Mouse (Mus musculus): ENCODE data around the gene Prkch.

- TF ChIP-seq POLR2A (IDR thresholded peaks at IDR 0.05; ENCODE audit: borderline replicate concordance, low read depth, low read length): no peak
- TF ChIP-seq CTCF (IDR thresholded peaks at IDR 0.05; ENCODE audit: low read depth, low read length): no peak
Observed at GRCm38 (mm10) chr12:73558525-73559195, 25.9 kb upstream of the Prkch start.
